Mouse (Mus musculus): ENCODE results near the gene Hs3st1. TPM values are rescaled to one million over a fixed set of nuclear protein-coding genes. Genes with fewer than 3 reads are reported as not detected.
"Not testable (repeated sequence)": the region's sequence is repeated elsewhere in the genome, so short reads cannot be mapped to it uniquely, and the experiment has no call there.

Gene Hs3st1
- 14.0 and 14.9 TPM in 2 replicates for polyA plus RNA-seq (2016; fragmentation: Nextera tagmentation; extraction: Ambion mirVana)

GRCm38 (mm10) chr5:39755375-39755774 lies at the start of gene Hs3st1:
TSS of gene Hs3st1 (minus strand) at chr5:39755475.
- H3K27ac ChIP-seq; H3K4me3 ChIP-seq (replicated peaks); H3K36me3 ChIP-seq (replicated peaks); H3K4me1 ChIP-seq; ATAC-seq (ENCODE audit: low FRiP score); H3K9ac ChIP-seq; H3K9me3 ChIP-seq; H3K27me3 ChIP-seq; H3K4me2 ChIP-seq: not testable (repeated sequence)
- 92% methylated on average over 15 of the region's 15 CpGs for WGBS

DNA sequence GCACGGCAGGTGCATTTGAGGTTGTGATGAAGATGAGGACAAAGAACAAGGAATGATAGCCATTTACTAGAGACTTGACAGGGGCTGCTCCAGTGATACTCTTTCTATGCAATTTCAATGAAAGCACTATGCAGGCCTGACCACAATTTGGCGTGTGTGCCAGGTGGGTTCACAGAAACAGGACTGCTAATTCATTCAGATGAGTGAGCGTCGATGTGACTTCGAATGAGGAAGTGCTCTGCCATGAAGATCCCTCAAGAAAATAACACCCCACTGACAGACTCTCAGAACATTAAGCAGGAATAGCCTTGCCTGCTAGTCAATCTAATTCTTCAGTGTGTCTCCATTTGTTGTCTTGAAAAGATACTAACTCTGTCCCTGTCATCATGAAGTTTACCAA lies 49.4 kb upstream of the Hs3st1 start:
- 82% methylated on average over 5 of the region's 5 CpGs for WGBS
- Histone ChIP-seq H3K4me2 (no peak overlapping the region), H3K9ac (no peak overlapping the region), H3K9me3 (no peaks in the 10 kb centered on the region), H3K4me1 (0 out of 2 replicates have a peak, but pooled peaks cover 2% of the 10 kb centered on the region), H3K36me3 (replicated peaks) (no peaks in the 10 kb centered on the region), H3K4me3 (replicated peaks) (no peak overlapping the region), H3K27ac (no peak overlapping the region), H3K27me3 (no peaks in the 10 kb centered on the region)
- no peak for ATAC-seq (ENCODE audit: low FRiP score)

DNA sequence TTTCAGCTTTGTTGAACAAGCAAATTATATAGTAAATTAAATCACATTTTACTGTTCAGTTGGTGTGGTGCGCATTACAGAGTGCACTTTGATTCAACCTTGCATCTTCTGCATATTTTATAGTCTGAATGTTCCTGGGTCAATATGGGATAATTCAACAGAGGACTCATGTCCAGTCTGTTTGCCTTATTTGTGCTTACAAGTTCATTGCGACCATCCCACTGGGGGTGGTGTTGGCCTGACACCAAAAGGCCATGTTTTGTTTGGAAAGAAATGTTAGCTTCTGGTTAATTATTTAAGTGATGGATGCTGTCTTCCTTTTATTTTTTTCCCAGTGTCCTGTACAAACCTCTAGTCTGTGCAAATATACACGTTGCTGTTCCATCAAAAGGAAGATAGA lies 48.7 kb upstream of the Hs3st1 start:
- H3K27me3 ChIP-seq = no peaks in the 10 kb centered on the region
- 85% methylated on average over 3 of the region's 3 CpGs for WGBS
- H3K36me3 ChIP-seq (replicated peaks) = no peaks in the 10 kb centered on the region
- ATAC-seq (ENCODE audit: low FRiP score) = no peak
- H3K4me2 ChIP-seq = no peak overlapping the region
- no peak overlapping the region for H3K9ac ChIP-seq
- no peak overlapping the region for H3K4me3 ChIP-seq (replicated peaks)
- H3K9me3 ChIP-seq = no peaks in the 10 kb centered on the region
- H3K27ac ChIP-seq = no peak overlapping the region
- H3K4me1 ChIP-seq = 0 out of 2 replicates have a peak, but pooled peaks cover 2% of the 10 kb centered on the region

DNA sequence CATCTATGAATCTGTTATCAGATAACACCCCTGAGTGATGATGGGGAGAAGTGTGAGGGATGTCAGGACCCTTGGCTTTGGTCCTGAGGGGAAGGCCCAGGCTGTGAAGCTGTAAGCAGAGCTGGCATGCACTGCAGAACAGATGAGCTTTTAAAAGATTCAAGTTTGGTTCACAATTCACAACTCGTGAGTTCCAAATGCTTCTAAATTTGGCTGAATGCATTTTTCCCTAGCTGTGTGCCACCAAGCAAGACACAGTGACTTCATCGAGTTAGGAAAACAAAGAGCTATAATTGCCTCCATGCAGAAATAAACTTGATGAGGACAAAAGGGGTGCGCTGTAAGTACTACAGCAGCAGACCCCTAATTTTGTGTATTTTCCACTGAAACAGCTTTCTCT lies 48.2 kb upstream of the Hs3st1 start:
- Histone ChIP-seq H3K4me2 (no peak overlapping the region), H3K4me3 (replicated peaks) (no peak overlapping the region), H3K36me3 (replicated peaks) (no peaks in the 10 kb centered on the region), H3K4me1 (0 out of 2 replicates have a peak, but pooled peaks cover 2% of the 10 kb centered on the region), H3K9ac (no peak overlapping the region), H3K9me3 (no peaks in the 10 kb centered on the region), H3K27ac (no peak overlapping the region), H3K27me3 (no peaks in the 10 kb centered on the region)
- no peak for ATAC-seq (ENCODE audit: low FRiP score)
- WGBS = 49% methylated on average over 3 of the region's 3 CpGs

- no peak for ATAC-seq (ENCODE audit: low FRiP score)
- 0 out of 2 replicates have a peak, but pooled peaks cover 2% of the 10 kb centered on the region for H3K4me1 ChIP-seq
- H3K9ac ChIP-seq = no peak overlapping the region
- WGBS = 61% methylated on average over 3 of the region's 3 CpGs
- no peak overlapping the region for H3K4me3 ChIP-seq (replicated peaks)
- no peaks in the 10 kb centered on the region for H3K36me3 ChIP-seq (replicated peaks)
- no peak overlapping the region for H3K27ac ChIP-seq
- H3K27me3 ChIP-seq = no peaks in the 10 kb centered on the region
- no peak overlapping the region for H3K4me2 ChIP-seq
- H3K9me3 ChIP-seq = no peaks in the 10 kb centered on the region
These were observed 46.8 kb upstream of the Hs3st1 start for GRCm38 (mm10) chr5:39802110-39802509.

DNA sequence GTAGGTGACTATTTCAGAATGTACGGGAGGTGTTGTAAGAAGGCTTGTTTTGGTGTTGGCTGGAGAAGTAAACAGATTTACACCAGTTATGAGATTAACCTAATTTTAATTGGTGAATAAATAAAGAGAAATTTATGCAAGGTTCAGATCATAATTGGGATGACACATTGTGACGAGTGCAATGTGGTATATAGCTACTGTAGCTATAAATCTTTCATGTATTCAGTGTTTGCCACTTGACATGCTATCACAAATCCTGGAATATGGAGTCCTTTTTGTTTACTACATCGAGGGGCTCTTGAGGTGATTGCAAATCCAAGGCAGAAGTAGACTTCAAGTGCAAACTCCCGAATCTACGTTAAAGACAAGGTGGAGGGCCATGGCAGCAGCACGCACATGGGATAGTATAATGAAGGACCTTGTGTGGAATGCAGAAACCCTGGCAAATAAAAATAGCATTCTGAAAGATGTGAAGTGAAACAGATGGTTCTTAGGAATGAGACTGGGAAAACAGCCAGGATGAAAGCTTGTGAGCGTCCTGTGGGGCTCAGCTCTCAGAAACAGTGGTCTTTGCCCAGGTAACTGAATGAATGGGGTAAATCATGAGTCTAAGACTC lies 21.9 kb upstream of the Hs3st1 start:
- peaks cover 20% of the 10 kb centered on the region for H3K27me3 ChIP-seq
- no peak for ATAC-seq (ENCODE audit: low FRiP score)
- no peak overlapping the region for H3K27ac ChIP-seq
- 84% methylated on average over 7 of the region's 7 CpGs for WGBS
- no peak overlapping the region for H3K4me2 ChIP-seq
- H3K4me3 ChIP-seq (replicated peaks) = no peak overlapping the region
- H3K9me3 ChIP-seq = no peaks in the 10 kb centered on the region
- no peaks in the 10 kb centered on the region for H3K4me1 ChIP-seq
- no peaks in the 10 kb centered on the region for H3K36me3 ChIP-seq (replicated peaks)
- no peak overlapping the region for H3K9ac ChIP-seq

- WGBS = 20% methylated on average over 5 of the region's 5 CpGs
- H3K27me3 ChIP-seq = peaks cover 22% of the 10 kb centered on the region
- peak; percentile 90 for ATAC-seq (ENCODE audit: low FRiP score)
These were observed 16.5 kb upstream of the Hs3st1 start for GRCm38 (mm10) chr5:39771680-39772348.

GRCm38 (mm10) chr5:39761682-39762456 lies 6.6 kb upstream of the Hs3st1 start:
- 89% methylated on average over 8 of the region's 8 CpGs for WGBS
- Histone ChIP-seq H3K27me3 (0 out of 2 replicates have a peak, but pooled peaks cover 4% of the 10 kb centered on the region), H3K27ac (no peak overlapping the region), H3K9me3 (no peaks in the 10 kb centered on the region), H3K4me3 (replicated peaks) (no peak overlapping the region), H3K4me1 (no peaks in the 10 kb centered on the region), H3K36me3 (replicated peaks) (no peaks in the 10 kb centered on the region), H3K9ac (no peak overlapping the region), H3K4me2 (no peak overlapping the region)
- ATAC-seq (ENCODE audit: low FRiP score) = no peak

More at GRCm38 (mm10) chr5:39771680-39772348, 16.5 kb upstream of the Hs3st1 start:
- Histone ChIP-seq H3K27ac (no peak overlapping the region), H3K4me3 (replicated peaks) (no peak overlapping the region), H3K4me2 (no peak overlapping the region), H3K9me3 (no peaks in the 10 kb centered on the region), H3K9ac (no peak overlapping the region), H3K36me3 (replicated peaks) (no peaks in the 10 kb centered on the region), H3K4me1 (peaks cover 3% of the 10 kb centered on the region; the same call in 1 of the 2 replicates)

DNA sequence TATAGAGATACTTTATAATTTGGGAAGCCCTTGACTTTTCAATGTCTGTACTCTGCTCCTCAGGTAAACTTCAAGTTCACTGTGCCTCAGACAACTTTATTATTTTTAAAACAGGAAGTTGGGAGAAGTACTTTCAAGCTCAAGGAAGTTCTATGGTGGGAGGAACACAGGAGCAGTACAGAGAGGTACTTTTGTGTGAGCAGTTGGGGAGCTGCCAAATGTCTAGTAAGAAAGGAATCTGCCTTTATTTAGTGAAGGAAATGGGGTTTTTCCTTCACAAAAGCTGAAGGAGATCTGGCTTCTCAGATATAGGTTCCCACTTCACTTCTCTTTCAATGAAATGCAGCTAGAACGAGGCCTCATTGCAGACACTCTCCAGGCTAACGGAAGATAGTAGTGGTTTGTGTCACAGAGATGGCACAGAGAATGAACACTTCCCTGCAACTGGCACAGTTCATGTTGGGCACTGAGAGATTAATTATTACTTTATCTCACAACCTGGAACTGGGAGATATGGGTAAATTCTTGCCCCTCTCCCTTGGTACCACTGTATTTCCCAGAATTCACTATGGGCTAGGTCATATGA lies 3.7 kb upstream of the Hs3st1 start:
- Histone ChIP-seq H3K4me3 (replicated peaks) (no peak overlapping the region), H3K36me3 (replicated peaks) (no peaks in the 10 kb centered on the region), H3K9ac (no peak overlapping the region), H3K4me1 (no peaks in the 10 kb centered on the region), H3K9me3 (no peaks in the 10 kb centered on the region), H3K4me2 (no peak overlapping the region), H3K27ac (no peak overlapping the region), H3K27me3 (0 out of 2 replicates have a peak, but pooled peaks cover 4% of the 10 kb centered on the region)
- 78% methylated on average over 2 of the region's 2 CpGs for WGBS
- no peak for ATAC-seq (ENCODE audit: low FRiP score)

DNA sequence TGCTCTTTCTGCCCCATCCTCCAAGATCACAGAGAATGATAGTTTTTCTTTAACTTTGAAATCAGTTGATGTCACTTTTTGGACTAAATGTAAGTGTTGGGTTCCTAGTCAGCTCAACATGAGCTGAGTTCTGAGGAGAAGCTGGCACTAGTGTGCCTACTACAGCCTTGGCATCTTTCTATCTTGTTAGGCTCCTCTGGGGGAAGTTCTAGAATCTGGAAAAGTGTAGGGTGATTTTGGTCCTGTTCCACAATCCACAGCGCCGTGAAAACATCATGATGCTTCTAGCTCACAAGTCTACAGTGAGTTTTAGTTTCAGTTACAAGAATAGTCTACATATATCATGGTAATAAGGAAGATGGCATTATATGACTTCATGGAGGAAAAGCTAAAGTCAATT lies 18.4 kb downstream of the Hs3st1 start:
- H3K4me2 ChIP-seq = no peak overlapping the region
- H3K4me1 ChIP-seq = no peaks in the 10 kb centered on the region
- H3K27ac ChIP-seq = no peak overlapping the region
- no peaks in the 10 kb centered on the region for H3K27me3 ChIP-seq
- ATAC-seq (ENCODE audit: low FRiP score) = no peak
- no peaks in the 10 kb centered on the region for H3K9me3 ChIP-seq
- H3K4me3 ChIP-seq (replicated peaks) = no peak overlapping the region
- H3K9ac ChIP-seq = no peak overlapping the region
- 97% methylated on average over 2 of the region's 2 CpGs for WGBS
- no peaks in the 10 kb centered on the region for H3K36me3 ChIP-seq (replicated peaks)

GRCm38 (mm10) chr5:39733750-39734443 lies 21.4 kb downstream of the Hs3st1 start:
- no peak for ATAC-seq (ENCODE audit: low FRiP score)
- H3K4me1 ChIP-seq = no peaks in the 10 kb centered on the region
- H3K36me3 ChIP-seq (replicated peaks) = no peaks in the 10 kb centered on the region
- 96% methylated on average over 1 of the region's 1 CpGs for WGBS
- no peak overlapping the region for H3K4me3 ChIP-seq (replicated peaks)
- H3K27me3 ChIP-seq = no peaks in the 10 kb centered on the region
- no peak overlapping the region for H3K27ac ChIP-seq
- no peaks in the 10 kb centered on the region for H3K9me3 ChIP-seq
- no peak overlapping the region for H3K9ac ChIP-seq
- no peak overlapping the region for H3K4me2 ChIP-seq
